Mouse (Mus musculus): ENCODE results near the gene Rnase1. TPM values are rescaled to one million over a fixed set of nuclear protein-coding genes. Genes with fewer than 3 reads are reported as not detected.

Gene Rnase1
- total and polyA plus RNA-seq, 3 experiments, result 0.07 TPM; not detected in 2

GRCm38 (mm10) chr14:51152249-51152870 lies 5.8 kb upstream of the Rnase1 start:
- no peaks in the 10 kb centered on the region for H3K9me3 ChIP-seq (replicated peaks; ENCODE audit: insufficient read depth, low read length)
- no peak overlapping the region for H3K4me3 ChIP-seq (ENCODE audit: control insufficient read depth in 1 of 2, insufficient read depth in 1 of 2, low read depth in 2 of 2, low read length in 2 of 2)
- no peaks in the 10 kb centered on the region for H3K79me2 ChIP-seq (ENCODE audit: control insufficient read depth, insufficient read depth, low read length, poor library complexity)
- TF ChIP-seq RAD21 (IDR thresholded peaks at IDR 0.05; ENCODE audit: low read depth, low read length), result no peak
- TF ChIP-seq NRF1 (IDR thresholded peaks at IDR 0.05; ENCODE audit: insufficient read depth, low read depth, low read length, poor library complexity, severe bottlenecking), result no peak
- TF ChIP-seq USF1 (IDR thresholded peaks at IDR 0.05; ENCODE audit: low read depth, low read length), result no peak
- no peak for TF ChIP-seq MAZ (IDR thresholded peaks at IDR 0.05; ENCODE audit: low read depth, low read length)
- no peak for TF ChIP-seq RCOR1 (IDR thresholded peaks at IDR 0.05; ENCODE audit: low read depth, low read length)
- TF ChIP-seq SMC3 (IDR thresholded peaks at IDR 0.05; ENCODE audit: low read depth, low read length), result no peak
- no peak for TF ChIP-seq BHLHE40 (IDR thresholded peaks at IDR 0.05; ENCODE audit: borderline replicate concordance, low read depth, low read length)
- no peak for TF ChIP-seq CHD2 (IDR thresholded peaks at IDR 0.05; ENCODE audit: low read length)
- peak; percentile 51; the same call in 1 of the 2 replicates for TF ChIP-seq TCF12 (IDR thresholded peaks at IDR 0.05; ENCODE audit: low read depth, low read length)
- no peak for TF ChIP-seq MXI1 (IDR thresholded peaks at IDR 0.05; ENCODE audit: low read depth, low read length)
- TF ChIP-seq ZNF384 (IDR thresholded peaks at IDR 0.05; ENCODE audit: low read depth, low read length), result no peak
- TF ChIP-seq GATA1 (IDR thresholded peaks at IDR 0.05; ENCODE audit: low read depth, low read length), result 0 out of 2 replicates have a peak, but pooled peaks have one; percentile 8
- no peak for DNase-seq (ENCODE audit: low read depth, low spot score)
- H3K4me1 ChIP-seq (ENCODE audit: control insufficient read depth in 1 of 2, insufficient read depth in 2 of 2, low read length in 2 of 2), result no peaks in the 10 kb centered on the region; a peak in 1 of 4 replicates
- no peak overlapping the region for H3K9ac ChIP-seq (ENCODE audit: control insufficient read depth, low read depth, low read length, poor library complexity, severe bottlenecking)
- no peaks in the 10 kb centered on the region for H3K36me3 ChIP-seq (ENCODE audit: control insufficient read depth in 1 of 2, insufficient read depth in 2 of 2, low read length in 2 of 2)
- H3K27me3 ChIP-seq (ENCODE audit: control insufficient read depth in 1 of 2, insufficient read depth in 2 of 2, low read length in 2 of 2), result no peaks in the 10 kb centered on the region
- H3K27ac ChIP-seq (ENCODE audit: control insufficient read depth, low read depth, low read length), result no peak overlapping the region

GRCm38 (mm10) chr14:51150206-51150831 lies 3.7 kb upstream of the Rnase1 start:
- Histone ChIP-seq H3K9me3 (replicated peaks; ENCODE audit: insufficient read depth, low read length) (no peaks in the 10 kb centered on the region), H3K4me3 (ENCODE audit: control insufficient read depth in 1 of 2, insufficient read depth in 1 of 2, low read depth in 2 of 2, low read length in 2 of 2) (no peak overlapping the region), H3K36me3 (ENCODE audit: control insufficient read depth in 1 of 2, insufficient read depth in 2 of 2, low read length in 2 of 2) (no peaks in the 10 kb centered on the region), H3K79me2 (ENCODE audit: control insufficient read depth, insufficient read depth, low read length, poor library complexity) (no peaks in the 10 kb centered on the region), H3K27me3 (ENCODE audit: control insufficient read depth in 1 of 2, insufficient read depth in 2 of 2, low read length in 2 of 2) (no peaks in the 10 kb centered on the region), H3K27ac (ENCODE audit: control insufficient read depth, low read depth, low read length) (no peak overlapping the region), H3K9ac (ENCODE audit: control insufficient read depth, low read depth, low read length, poor library complexity, severe bottlenecking) (no peak overlapping the region), H3K4me1 (ENCODE audit: control insufficient read depth in 1 of 2, insufficient read depth in 2 of 2, low read length in 2 of 2) (peaks cover 0 to 4% of the 10 kb centered on the region in 2 experiments; a peak in 2 of 4 replicates)
- TF ChIP-seq MEF2A (IDR thresholded peaks at IDR 0.05; ENCODE audit: extremely low read depth, insufficient replicate concordance, low read depth, low read length, poor library complexity, severe bottlenecking) (no peak), USF1 (IDR thresholded peaks at IDR 0.05; ENCODE audit: low read depth, low read length) (no peak), SMC3 (IDR thresholded peaks at IDR 0.05; ENCODE audit: low read depth, low read length) (no peak), MXI1 (IDR thresholded peaks at IDR 0.05; ENCODE audit: low read depth, low read length) (no peak), TBP (IDR thresholded peaks at IDR 0.05; ENCODE audit: low read depth, low read length) (no peak), JUND (IDR thresholded peaks at IDR 0.05; ENCODE audit: low read depth, low read length) (no peak), TCF12 (IDR thresholded peaks at IDR 0.05; ENCODE audit: low read depth, low read length) (peak; percentile 26; the same call in 1 of the 2 replicates), TAL1 (IDR thresholded peaks at IDR 0.05; ENCODE audit: low read length) (no peak), MYB (IDR thresholded peaks at IDR 0.05; ENCODE audit: low read depth, low read length) (no peak), MAFK (IDR thresholded peaks at IDR 0.05; ENCODE audit: borderline replicate concordance, low read depth, low read length) (no peak), GATA1 (IDR thresholded peaks at IDR 0.05; ENCODE audit: low read depth, low read length) (no peak), RCOR1 (IDR thresholded peaks at IDR 0.05; ENCODE audit: low read depth, low read length) (no peak), UBTF (IDR thresholded peaks at IDR 0.05; ENCODE audit: borderline replicate concordance, insufficient read depth, low read depth, low read length) (no peak), EP300 (IDR thresholded peaks at IDR 0.05; ENCODE audit: low read depth in 1 of 2, low read length in 2 of 2) (peak in 1 of 2 experiments; percentile 14; a peak in 1 of 4 replicates), ETS1 (IDR thresholded peaks at IDR 0.05; ENCODE audit: low read depth, low read length) (no peak)
- DNase-seq (ENCODE audit: low read depth, low spot score), result no peak

All from MEL (cell line).